Mouse (Mus musculus) layer of hippocampus, adult 11-12 months (tissue): ENCODE results near the gene Gm6614.
"Not testable (repeated sequence)": the region's sequence is repeated elsewhere in the genome, so short reads cannot be mapped to it uniquely, and the experiment has no call there.

Source experiments
- DNase-seq: peaks from one replicate; pipeline ENCODE4 v3.0.0; 2022; ENCODE audit warnings: low spot score

The Gm6614 gene

DNA sequence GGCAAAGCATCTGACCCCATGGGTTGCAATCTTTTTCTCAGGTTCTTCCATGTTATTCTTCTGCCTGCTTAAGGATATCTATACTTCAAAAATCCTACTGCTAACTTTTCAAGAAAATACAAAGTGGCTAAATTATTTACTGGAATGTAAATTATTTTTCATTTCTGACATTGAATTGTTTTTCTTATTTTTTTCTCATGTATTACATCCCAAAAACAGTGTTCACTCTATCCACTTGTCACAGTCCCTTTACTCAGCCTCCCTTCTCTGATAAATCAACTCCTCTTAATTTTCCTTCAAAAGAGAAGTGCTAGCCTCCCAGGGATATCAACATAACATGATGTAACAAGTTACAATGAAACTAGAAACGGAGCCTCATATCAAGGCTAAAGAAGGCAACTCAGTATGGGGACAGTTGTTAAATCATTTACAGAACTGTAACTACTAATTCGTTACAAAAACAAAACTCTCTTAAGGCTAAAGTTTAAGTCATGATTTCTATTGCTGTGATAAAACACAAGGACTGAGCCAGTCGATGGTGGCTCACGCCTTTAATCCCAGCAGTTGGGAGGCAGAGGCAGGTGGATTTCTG lies at the start of gene Gm6614:
TSS of gene Gm6614 (minus strand) at position 51 of the 592 bp plus-strand sequence.
- no peak for DNase-seq

GRCm38 (mm10) chr6:142058281-142058680 lies 47.1 kb upstream of the Gm6614 start:
- not testable (repeated sequence) for DNase-seq

DNA sequence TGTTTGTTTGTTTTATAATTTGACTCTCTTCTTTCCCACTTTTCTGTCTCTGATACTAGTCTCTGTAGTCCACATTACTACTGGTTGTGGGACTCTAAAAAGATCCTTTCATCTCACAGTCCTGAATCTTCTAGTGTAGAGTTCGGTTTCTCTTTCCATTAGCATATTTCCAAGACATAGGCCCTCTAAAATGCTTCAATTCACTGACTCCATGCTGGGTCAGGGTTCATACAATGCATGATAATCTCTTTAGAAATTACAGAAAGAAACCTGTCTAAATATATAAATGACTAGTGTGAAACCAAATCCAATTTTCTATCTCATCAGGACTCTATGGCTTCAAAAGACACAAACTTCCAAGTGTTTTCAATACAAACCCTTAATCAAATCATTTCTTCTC lies 36.5 kb upstream of the Gm6614 start:
- no peak for DNase-seq

GRCm38 (mm10) chr6:142045746-142046145 lies 34.5 kb upstream of the Gm6614 start:
- DNase-seq = no peak

GRCm38 (mm10) chr6:142041896-142042295 lies 30.7 kb upstream of the Gm6614 start:
- DNase-seq = no peak

- peak; percentile 38 for DNase-seq
These were observed 29.3 kb upstream of the Gm6614 start for GRCm38 (mm10) chr6:142040306-142041175.

GRCm38 (mm10) chr6:142035771-142036170 lies 24.6 kb upstream of the Gm6614 start:
- DNase-seq = no peak

- DNase-seq = no peak
These were observed 10.5 kb upstream of the Gm6614 start for GRCm38 (mm10) chr6:142021671-142022070.

DNA sequence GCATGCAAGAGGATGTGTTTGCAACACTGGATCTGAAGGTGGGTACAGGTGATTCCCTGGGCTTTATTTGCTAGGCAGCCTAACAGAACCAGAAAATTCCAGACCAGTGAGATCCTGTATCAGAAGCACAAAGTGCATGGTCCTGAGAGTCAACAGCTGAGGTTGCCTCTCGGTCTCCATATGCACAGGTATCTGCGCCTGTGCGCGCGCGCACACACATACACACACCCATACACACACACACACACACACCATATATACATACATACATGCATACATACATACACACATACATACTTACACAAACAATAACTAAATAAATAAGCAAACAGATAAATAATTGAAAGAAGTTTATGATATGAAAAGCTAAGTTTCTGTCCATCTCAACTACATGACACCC lies 24.4 kb downstream of the Gm6614 start:
- DNase-seq = no peak

DNA sequence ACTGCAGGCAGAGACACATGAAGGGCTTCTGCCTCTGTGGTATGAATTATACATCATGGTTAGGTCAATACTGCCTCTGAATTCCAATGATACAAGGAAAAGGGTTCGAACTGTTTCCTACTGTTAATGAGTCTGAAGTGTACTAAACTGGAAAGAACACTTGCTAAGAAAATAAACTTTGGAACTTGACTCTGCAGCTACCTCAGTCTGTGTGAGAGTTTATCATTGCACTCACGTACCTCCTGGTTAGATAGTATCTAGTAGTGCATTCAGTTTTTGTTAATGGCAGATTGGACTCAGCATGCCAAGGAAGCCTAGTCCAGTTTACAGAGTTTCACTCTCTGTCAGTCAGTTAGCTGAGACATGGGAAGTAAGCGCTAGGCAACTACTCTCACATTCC lies 26.6 kb downstream of the Gm6614 start:
- no peak for DNase-seq

DNA sequence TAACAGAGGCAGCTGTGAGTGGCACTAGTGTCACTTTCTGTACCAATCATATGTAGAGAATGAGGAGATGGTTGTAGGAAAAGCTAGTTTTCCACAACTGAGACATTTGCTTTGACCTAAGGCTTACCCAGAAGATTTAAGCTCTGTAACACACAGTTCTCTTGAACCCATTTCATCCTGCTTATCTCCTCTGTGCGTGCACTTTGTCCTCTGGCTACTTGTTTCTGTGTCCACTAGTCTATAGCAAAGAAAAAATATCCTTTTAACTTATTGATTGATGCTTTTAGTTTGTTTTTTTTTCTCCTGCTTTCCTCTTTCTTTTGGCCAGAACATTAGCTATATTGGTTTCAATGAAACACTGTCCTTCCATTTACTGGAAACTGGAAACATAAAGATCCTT lies 48.8 kb downstream of the Gm6614 start:
- no peak for DNase-seq

GRCm38 (mm10) chr6:141961861-141962260 lies 49.4 kb downstream of the Gm6614 start:
- no peak for DNase-seq

- DNase-seq = no peak
These were observed 50.7 kb downstream of the Gm6614 start for GRCm38 (mm10) chr6:141960482-141960881.

DNA sequence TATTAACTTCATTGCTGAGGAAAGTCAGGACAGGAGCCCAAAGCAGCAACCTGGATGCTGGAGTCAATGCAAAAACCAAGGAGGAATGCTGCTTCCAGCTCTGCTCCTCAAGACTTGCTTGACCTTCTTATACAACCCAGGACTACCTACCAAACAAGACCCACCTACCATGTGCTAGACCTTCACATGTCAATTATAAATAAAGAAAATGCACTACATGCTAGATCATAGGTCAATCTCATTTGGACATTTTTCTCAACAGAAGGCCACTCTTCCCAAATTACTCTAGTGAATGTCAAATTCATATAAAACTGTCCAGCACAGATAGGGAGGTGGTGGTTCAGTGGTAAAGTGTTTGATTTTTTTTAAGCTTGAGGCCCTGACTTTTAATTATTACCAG lies 64.4 kb downstream of the Gm6614 start, which contains the start of gene Slco1a1:
TSS of gene Slco1a1 (minus strand) at position 101 of the 400 bp plus-strand sequence.
- no peak for DNase-seq

GRCm38 (mm10) chr6:141940451-141940850 lies 70.8 kb downstream of the Gm6614 start:
- no peak for DNase-seq
